Mouse (Mus musculus) brown adipose tissue, adult 24 weeks (tissue): ENCODE results near the gene Cebpzos. TPM values are rescaled to one million over a fixed set of nuclear protein-coding genes. Genes with fewer than 3 reads are reported as not detected.

Experiments used
- H3K27ac ChIP-seq: fragments of 200-500 bp; replicated peaks from 2 replicates; pipeline ENCODE4 v1.5.1; 2012; ENCODE audit warnings: low read depth, mild to moderate bottlenecking, low read length
- H3K4me1 ChIP-seq: fragments of 200-500 bp; 2 replicates; pipeline ENCODE4 v1.6.1; 2012; ENCODE audit warnings: low read length, mixed read lengths; ENCODE audit not compliant: control insufficient read depth, insufficient read depth, insufficient read length
- H3K4me3 ChIP-seq: fragments of 200-500 bp; 2 replicates; pipeline ENCODE4 v1.5.1; 2012; ENCODE audit warnings: low read depth, mild to moderate bottlenecking, low read length, moderate library complexity; ENCODE audit not compliant: insufficient read depth
- polyA plus RNA-seq: library from polyadenylated mRNA; stranded (reverse); fragments of >200 nt; gene quantifications from 2 replicates; pipeline ENCODE4 v1.2.4, GENCODE M21; 2012; ENCODE audit not compliant: missing spikeins, insufficient read depth, insufficient read length

Cebpzos gene
- 88.0 and 93.4 TPM in 2 replicates for polyA plus RNA-seq

DNA sequence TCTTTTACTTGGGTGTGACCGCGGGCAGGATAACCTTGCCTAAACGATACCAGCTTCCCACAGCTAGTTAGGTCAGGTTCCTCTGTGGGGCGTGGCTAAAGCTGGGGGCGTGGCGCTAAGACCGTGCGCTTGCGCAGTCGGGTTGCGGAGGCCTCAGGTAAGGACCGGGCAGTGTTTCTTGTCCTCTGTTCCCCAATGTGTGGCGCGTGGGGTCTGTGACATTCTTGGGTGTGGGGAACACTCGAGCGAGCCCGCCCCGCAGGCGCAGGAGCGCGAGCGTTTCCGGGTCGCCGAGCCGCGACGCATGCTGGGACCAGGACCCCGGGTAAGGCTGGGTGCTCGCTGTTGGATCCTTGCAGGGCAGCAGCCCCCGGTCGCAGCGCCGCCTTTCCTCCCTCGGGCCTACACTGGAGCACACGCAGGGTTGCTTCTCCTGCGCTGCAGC lies at the start of gene Cebpzos:
Gene Cebpzos (plus strand): TSS at position 132 of the 445 bp plus-strand sequence.
- Histone ChIP-seq H3K4me1 (peaks cover 3% of the 10 kb centered on the region; the same call in 1 of the 2 replicates), H3K4me3 (peak within 1 kb of the TSS; percentile 73)

DNA sequence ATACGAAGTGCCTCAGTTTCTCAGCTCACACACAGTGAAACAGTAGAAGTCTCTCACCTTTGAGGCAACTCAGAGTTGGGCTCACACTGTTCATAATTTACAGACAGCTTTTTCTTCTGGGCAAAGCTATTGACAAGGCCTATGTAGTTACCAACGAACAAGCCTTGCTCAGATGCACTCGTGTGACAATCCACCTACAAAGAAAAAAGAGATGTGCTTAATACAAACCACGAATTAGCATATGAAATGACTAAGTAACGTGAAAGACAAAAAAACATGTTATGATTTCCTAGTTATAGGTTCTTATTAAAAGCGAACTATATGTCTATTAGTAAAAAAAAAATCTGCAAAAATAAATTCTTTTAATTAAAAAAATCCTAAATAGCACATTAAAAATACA lies 42.4 kb upstream of the Cebpzos start:
- no peak overlapping the region for H3K27ac ChIP-seq
- no peaks in the 10 kb centered on the region for H3K4me1 ChIP-seq
- no peak overlapping the region for H3K4me3 ChIP-seq

More for the DNA sequence above, at the start of gene Cebpzos:
- peak within 1 kb of the TSS; percentile 59 for H3K27ac ChIP-seq

GRCm38 (mm10) chr17:78881878-78882304 lies 34.4 kb upstream of the Cebpzos start:
- H3K27ac ChIP-seq, result peak overlapping the region; percentile 75
- peak overlapping the region; percentile 92 for H3K4me3 ChIP-seq
- no peaks in the 10 kb centered on the region; the same call in 1 of the 2 replicates for H3K4me1 ChIP-seq

- no peaks in the 10 kb centered on the region; the same call in 1 of the 2 replicates for H3K4me1 ChIP-seq
- peak within 1 kb of the TSS; percentile 92 for H3K4me3 ChIP-seq
- peak within 1 kb of the TSS; percentile 75 for H3K27ac ChIP-seq
These were observed 33.7 kb upstream of the Cebpzos start, which contains the start of gene Eif2ak2 for GRCm38 (mm10) chr17:78882401-78883112. Gene Eif2ak2, minus strand, starts transcription at chr17:78882573.

GRCm38 (mm10) chr17:78883291-78883690 lies 33.0 kb upstream of the Cebpzos start:
- Histone ChIP-seq H3K4me1 (no peaks in the 10 kb centered on the region; the same call in 1 of the 2 replicates), H3K4me3 (no peak overlapping the region), H3K27ac (no peak overlapping the region)

GRCm38 (mm10) chr17:78885286-78886065 lies 30.8 kb upstream of the Cebpzos start:
- no peak overlapping the region for H3K4me3 ChIP-seq
- H3K27ac ChIP-seq, result no peak overlapping the region
- no peaks in the 10 kb centered on the region; the same call in 1 of the 2 replicates for H3K4me1 ChIP-seq

DNA sequence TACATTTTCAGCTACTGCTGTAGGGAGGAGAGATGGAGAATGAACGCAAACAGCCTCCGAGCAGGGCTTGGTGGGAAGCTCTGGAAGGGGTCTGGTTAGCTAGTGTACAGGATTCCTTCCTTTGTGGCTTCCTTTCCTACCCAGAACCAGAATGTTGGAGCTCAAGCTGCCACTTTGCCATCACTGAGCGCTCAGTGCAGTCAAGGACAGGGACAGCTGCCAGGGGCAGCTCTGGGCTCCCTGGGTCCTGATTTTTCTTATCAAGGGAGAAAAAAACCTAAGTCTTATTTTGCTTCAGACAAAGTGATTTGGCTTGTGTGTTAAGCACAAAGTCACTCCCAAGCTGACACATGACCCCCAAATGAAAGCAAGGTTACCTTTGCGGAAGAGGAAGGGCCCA lies 27.7 kb upstream of the Cebpzos start:
- Histone ChIP-seq H3K4me1 (no peaks in the 10 kb centered on the region), H3K4me3 (no peak overlapping the region), H3K27ac (no peak overlapping the region)

GRCm38 (mm10) chr17:78889184-78889583 lies 27.1 kb upstream of the Cebpzos start:
- Histone ChIP-seq H3K4me1 (no peaks in the 10 kb centered on the region), H3K27ac (no peak overlapping the region), H3K4me3 (no peak overlapping the region)

DNA sequence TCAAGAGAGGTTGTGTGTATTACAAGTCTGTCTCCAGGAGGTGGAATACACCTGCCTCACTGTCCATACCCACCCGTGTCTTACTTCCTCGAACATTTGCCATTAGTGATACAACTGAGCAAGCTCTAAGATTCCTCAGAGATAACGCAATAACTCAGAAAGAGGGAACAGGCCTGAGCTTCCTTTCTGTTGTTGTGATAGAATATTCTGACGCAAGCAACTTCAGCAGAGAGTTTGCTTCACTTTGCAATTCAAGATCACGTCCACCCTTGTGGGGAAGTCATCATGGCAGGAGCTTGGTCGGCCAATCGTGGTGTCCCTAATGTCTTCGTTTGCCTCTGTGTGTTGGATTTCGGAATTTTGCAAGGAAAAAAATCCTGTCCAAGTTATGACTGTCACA lies 25.3 kb upstream of the Cebpzos start:
- no peak overlapping the region for H3K27ac ChIP-seq
- no peak overlapping the region for H3K4me3 ChIP-seq
- H3K4me1 ChIP-seq, result no peaks in the 10 kb centered on the region

DNA sequence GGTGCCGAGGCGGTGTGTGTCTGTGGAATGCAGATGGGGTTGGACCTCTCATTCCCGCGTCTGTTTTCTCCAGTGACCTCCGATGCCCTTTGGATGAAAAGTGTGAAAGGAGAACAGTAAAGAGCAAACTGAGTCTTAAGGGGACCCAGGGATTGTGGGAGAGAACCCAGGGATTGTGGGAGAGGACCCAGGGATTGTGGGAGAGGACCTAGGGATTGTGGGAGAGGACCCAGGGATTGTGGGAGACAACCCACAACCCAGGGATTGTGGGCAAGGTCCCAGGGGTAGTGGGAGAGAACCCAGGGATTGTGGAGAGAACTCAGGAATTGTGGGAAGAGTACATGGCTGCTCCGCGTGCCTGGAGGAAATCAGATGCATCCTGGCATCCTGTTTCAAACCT lies 21.3 kb upstream of the Cebpzos start:
- H3K27ac ChIP-seq, result no peak overlapping the region
- no peak overlapping the region for H3K4me3 ChIP-seq
- H3K4me1 ChIP-seq, result no peaks in the 10 kb centered on the region

DNA sequence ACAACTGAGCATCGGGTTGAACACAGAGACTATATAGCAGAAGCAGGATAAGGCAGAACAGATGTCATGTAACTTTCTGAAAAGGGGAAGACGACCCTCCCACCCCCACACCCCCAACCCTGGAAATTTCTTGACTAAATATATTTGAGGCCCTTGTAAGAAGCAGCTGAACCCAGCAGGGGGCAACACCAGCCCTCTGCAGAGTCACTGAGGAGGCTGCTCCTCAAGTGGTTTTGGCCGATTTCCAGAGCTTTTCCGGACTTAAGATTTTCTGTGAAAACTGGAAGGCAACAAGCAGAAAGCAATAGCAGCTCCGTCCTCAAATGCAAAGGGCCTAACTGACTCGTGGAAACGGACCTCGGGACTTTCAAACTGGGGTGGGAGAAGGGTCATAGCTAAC lies 20.9 kb upstream of the Cebpzos start:
- Histone ChIP-seq H3K4me1 (no peaks in the 10 kb centered on the region), H3K4me3 (peak overlapping the region; percentile 42), H3K27ac (no peak overlapping the region)

DNA sequence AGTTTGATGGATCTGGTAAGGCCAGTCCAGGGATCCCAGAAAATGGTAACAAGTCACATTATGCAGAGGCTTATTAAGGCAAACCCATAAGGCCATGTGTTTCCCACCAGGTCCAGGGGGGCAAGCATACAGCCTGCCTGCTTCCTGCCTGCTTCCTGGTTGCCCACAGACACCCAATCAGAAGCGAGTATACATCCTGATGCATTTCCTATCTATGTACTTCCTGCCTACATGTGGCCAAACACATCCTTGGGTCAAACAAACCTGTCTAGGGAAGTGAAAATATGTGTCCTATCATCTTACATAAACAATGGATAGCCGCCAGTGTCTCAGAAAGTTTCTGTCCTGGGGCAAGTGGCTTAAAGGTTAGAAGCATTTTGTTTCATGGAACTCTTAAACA lies 13.1 kb upstream of the Cebpzos start:
- Histone ChIP-seq H3K4me1 (no peaks in the 10 kb centered on the region), H3K4me3 (no peak overlapping the region), H3K27ac (no peak overlapping the region)

- H3K4me1 ChIP-seq, result no peaks in the 10 kb centered on the region
- no peak within 1 kb of the TSS for H3K27ac ChIP-seq
- no peak within 1 kb of the TSS for H3K4me3 ChIP-seq
These were observed 9.4 kb upstream of the Cebpzos start, which contains the start of gene Sult6b1 for GRCm38 (mm10) chr17:78906892-78907291. Gene Sult6b1, minus strand, starts transcription at chr17:78906992.

GRCm38 (mm10) chr17:78909374-78909773 lies 6.9 kb upstream of the Cebpzos start:
- Histone ChIP-seq H3K4me1 (no peaks in the 10 kb centered on the region), H3K4me3 (no peak overlapping the region), H3K27ac (no peak overlapping the region)

DNA sequence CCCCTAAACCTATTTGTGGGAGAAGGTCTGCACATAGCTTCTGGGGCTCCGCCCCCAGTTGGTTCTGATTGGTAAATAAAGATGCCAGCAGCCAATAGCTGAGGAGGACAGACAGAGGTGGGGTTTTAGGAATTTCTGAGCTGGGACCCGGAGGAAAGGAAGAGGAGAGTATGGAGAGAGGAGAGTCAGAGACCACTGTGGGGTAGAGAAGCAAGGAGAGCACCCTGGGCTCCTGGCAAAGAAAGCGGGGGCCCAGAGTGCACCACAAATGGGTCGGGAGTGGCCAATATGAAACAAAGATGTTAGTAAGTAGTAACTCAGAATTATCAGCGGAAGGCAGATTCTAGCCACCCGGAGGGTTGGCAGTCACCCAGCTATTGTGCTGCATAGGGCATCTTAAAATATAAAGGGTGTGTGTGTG lies 3.4 kb upstream of the Cebpzos start:
- Histone ChIP-seq H3K4me3 (peak overlapping the region; percentile 17; the same call in 1 of the 2 replicates), H3K27ac (no peak overlapping the region), H3K4me1 (peaks cover 3% of the 10 kb centered on the region; the same call in 1 of the 2 replicates)
